Mouse (Mus musculus) stomach, adult 2 months (tissue): ENCODE measurements around the gene Trim80. TPM values are rescaled to one million over a fixed set of nuclear protein-coding genes. Genes with fewer than 3 reads are reported as not detected.

ENCODE experiments used
- polyA plus RNA-seq: library from polyadenylated mRNA; depleted of rRNA; stranded (reverse); fragments of >200 nt; gene quantifications from 2 replicates; pipeline ENCODE4 v1.2.3, GENCODE M21; 2012; rRNA removed

Gene Trim80
- polyA plus RNA-seq, result 0.16 and 0.19 TPM in 2 replicates

DNA sequence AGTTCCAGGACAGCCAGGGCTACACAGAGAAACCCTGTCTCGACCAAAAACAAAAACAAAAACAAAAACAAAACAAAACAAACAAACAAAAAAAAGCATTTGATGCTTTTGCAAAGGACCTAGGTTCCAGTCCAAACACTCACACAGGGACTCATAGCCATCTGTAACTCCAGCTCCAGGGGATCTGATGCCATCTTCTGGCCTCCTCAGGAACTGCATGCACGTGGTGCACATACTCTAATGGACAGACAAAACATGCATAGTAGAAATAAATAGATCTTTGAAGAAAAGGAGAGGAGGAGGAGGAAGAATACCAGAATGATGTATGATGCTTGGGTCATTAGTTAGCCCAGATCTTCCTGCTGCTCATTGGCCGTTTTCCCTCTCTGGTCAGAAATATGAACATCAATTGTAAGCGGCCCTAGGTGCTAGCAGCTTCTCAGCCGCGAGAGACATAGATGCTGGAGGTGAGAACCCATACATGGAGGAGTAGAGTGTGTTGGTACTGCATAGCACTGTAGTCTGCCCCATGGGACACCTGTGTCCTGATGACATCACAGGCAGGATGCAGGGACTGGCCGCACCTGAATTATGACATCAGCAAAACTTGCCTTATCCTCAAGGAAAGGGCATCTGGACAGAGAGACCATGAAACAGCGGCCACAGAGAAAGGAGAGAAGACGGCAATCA lies at the start of gene Trim80:
Gene Trim80 (plus strand): TSS at position 640 of the 690 bp plus-strand sequence.

DNA sequence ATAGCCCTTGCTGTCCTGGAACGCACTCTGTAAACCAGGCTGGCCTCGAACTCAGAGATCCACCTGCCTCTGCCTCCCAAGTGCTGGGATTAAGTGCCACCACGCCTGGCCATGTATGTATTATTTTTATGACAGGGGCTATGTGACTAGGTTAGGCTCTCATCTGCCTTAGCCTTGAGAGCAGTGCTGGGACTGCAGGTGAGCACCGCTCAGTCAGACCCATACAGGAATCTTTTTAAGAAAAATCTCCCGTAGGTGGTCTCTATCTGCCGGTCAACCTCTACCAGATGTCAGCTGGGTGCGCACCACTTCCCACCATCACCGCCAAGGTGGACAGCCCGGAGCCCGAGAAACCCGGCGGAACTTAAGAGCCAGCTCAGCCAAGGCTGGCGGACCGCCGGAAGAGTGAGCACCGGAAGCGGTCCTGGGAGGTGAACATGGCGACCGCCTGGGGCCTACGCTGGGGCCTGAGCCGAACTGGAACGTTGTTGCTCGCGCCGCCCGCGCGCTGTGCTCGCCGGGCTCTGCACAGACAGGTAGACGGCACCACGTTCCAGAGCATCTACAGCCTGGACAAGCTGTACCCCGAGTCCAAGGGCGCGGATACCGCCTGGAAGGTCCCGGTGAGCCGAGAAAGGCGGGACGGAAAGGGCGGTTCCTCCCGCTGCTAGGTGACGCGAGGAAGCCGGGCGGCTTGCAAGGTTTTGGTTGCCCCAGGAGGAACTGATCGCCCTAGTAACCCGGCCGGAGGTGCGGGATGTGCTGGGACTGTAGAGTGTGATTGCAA lies 36.8 kb upstream of the Trim80 start, which contains the start of gene Mrpl58:
Gene Mrpl58 (plus strand): TSS at position 415 of the 787 bp plus-strand sequence.

DNA sequence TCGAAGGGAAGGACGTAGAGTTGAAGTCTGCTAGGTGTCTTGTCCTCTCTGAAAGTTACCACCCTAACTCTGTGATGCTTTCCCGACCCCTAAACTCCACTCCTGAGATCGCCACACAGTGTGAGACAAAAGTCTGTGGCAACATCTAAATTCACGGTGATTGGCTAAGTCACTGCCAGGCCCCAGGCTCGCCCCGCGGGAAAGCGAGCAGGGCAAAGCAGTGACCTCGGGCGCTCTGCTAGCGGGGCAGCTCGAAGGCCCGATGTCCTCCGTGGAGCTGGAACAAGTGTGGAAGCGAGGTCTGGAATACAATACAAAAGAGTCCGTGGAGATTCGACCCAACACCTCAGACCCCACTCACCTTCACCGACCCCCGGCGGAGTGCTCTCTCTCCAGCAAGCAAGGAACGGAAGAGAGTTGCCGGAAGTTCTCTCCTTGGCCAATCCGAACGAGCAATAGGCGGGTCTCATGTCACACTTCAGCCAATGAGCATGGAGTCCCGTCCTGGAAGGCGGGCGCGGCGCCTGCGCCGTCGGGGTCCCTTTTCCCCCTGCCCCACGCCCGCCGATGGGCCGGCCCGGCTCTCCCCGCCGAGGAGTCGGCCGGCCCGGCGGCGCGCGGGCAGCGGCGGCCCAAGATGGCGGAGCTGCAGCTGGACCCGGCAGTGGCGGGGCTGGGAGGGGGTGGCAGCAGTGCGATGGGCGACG lies 20.7 kb upstream of the Trim80 start, which contains the start of the genes Atp5h and Kctd2:
Gene Atp5h (minus strand): TSS at position 432 of the 707 bp plus-strand sequence.
Gene Kctd2 (plus strand): TSS at position 598 of the 707 bp plus-strand sequence.

DNA sequence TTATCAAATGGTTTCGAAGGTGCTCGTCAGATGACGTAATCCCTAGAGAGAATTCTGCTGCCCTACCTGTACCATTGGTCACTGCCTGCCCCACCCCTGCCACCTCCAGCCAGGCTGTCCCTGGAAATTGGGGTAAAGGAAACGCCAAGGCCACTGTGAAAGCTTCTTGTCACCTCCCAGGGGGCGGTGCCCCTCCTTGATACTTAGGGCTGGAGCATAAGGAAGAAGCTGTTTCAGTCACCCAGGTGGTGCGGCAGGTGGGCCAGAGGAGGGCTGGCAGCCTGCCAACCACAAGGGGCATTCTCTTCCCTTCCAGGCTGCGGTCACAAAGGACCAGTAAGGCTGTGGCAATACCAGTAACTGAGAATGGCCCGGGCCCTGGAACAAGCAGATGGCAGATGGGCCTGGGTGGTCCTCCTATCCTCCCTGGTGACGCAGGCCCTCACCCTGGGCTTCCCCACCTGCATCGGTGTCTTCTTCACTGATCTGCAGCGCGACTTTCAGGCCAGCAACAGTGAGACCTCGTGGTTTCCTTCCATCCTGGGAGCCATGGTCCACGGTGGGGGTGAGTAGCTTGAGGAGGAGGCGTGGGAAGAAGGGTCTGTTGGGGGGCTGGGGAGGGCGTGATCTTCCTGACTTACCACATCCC lies 22.0 kb downstream of the Trim80 start, which contains the start of gene Slc16a5:
Gene Slc16a5 (plus strand): TSS at position 232 of the 649 bp plus-strand sequence.

DNA sequence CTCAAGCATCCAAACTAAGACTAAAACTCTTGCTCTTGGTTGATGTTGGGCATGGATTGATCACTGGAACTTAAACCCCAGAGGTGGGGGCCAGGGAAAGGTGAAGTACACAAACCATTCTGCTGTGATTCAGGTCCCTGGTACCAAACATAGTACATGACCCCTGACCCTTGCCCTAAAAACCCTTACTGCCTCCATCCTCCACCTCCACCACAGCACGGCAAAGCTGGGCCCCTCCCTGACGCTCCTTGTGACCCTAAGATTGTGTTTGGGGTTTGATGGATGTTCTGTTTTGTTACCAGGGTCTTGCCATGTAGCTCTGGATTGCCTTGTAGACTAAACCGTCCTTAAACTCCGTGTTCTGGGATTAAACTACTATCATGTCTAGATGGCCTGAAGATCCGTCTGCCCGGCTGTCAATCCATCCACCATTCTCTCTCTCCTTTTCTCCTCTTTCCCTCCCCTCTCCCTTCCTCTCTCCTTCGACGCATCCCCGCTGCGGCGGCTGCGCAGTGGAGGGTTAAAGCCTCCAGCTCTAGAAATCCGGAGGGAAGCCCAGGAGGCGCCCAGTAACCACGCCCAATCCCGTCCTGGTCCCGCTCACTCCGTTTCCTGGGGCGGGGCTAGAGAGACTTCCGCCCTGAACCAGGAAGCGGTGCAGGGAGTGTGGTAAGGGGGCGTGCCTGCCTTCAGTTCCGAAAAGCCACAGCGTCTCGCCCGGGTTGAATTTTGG lies 34.8 kb downstream of the Trim80 start, which contains the start of gene Armc7:
Gene Armc7 (plus strand): TSS at position 643 of the 733 bp plus-strand sequence.

DNA sequence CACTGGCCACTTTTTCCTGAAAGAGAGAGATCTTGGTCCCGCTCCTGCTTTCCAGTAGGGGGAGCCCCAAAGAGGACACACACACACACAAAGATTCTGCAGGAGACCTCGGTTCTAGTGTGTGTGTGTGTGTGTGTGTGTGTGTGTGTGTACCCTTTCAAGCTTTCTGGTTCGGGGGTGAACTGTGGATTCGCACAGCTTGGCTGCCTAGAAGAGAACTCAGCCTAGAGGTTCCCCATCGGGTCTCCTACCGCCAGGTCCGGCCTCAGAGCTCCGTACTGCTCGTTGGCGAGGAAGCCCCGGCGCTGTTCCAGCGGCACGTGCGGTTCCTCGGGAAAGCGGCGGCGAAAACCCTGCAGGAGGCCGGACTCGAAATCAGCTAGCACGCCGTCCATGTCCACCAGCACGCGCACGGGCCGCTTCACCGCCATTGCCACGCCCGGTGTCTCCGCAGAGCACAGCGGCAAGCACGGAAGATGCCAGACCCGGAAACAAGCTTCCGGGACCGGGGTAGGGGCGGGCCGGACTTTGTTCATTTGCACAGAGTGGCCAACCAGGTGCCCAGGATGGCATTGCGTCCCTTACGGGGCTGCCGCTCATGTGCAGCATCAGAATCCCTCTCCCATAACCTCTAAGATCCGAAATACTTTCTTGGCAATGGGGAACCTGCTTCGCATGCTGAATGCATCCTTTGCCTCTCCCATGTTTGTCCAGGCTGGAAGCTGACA lies 51.2 kb downstream of the Trim80 start, which contains the start of gene Nt5c:
Gene Nt5c (minus strand): TSS at position 507 of the 728 bp plus-strand sequence.

Other genes starting within 250 kb of the Trim80 start
- 0.06 and 0.31 TPM in 2 replicates for gene Grin2c, start 173.3 kb upstream of the Trim80 start, polyA plus RNA-seq
- gene Fdxr, start 163.5 kb upstream of the Trim80 start, polyA plus RNA-seq, result 12.4 and 13.3 TPM in 2 replicates
- gene Fads6, start 142.9 kb upstream of the Trim80 start, polyA plus RNA-seq, result 6.2 and 6.6 TPM in 2 replicates
- gene Otop2, start 133.4 kb upstream of the Trim80 start, polyA plus RNA-seq, result 16.1 and 21.0 TPM in 2 replicates
- 1.5 and 2.2 TPM in 2 replicates for gene Ush1g, start 118.5 kb upstream of the Trim80 start, polyA plus RNA-seq
- gene Otop3, start 105.8 kb upstream of the Trim80 start, polyA plus RNA-seq, result 23.8 and 26.0 TPM in 2 replicates
- gene Hid1, start 72.8 kb upstream of the Trim80 start, polyA plus RNA-seq, result 80.8 and 93.5 TPM in 2 replicates
- 4.8 and 5.7 TPM in 2 replicates for gene Cdr2l, start 58.6 kb upstream of the Trim80 start, polyA plus RNA-seq
- 36.6 and 39.3 TPM in 2 replicates for gene Mrpl58, start 36.8 kb upstream of the Trim80 start, polyA plus RNA-seq
- gene Atp5h, start 20.6 kb upstream of the Trim80 start, polyA plus RNA-seq, result 14.7 and 18.0 TPM in 2 replicates
- 12.6 and 14.1 TPM in 2 replicates for gene Kctd2, start 20.4 kb upstream of the Trim80 start, polyA plus RNA-seq
- 25.7 and 34.8 TPM in 2 replicates for gene Slc16a5, start 21.9 kb downstream of the Trim80 start, polyA plus RNA-seq
- gene Armc7, start 35.1 kb downstream of the Trim80 start, polyA plus RNA-seq, result 6.0 and 11.3 TPM in 2 replicates
- 32.8 and 35.6 TPM in 2 replicates for gene Nt5c, start 51.3 kb downstream of the Trim80 start, polyA plus RNA-seq
- 192 and 238 TPM in 2 replicates for gene Jpt1, start 73.8 kb downstream of the Trim80 start, polyA plus RNA-seq
- 5.7 and 7.7 TPM in 2 replicates for gene Sumo2, start 95.7 kb downstream of the Trim80 start, polyA plus RNA-seq
- 12.5 and 15.1 TPM in 2 replicates for gene Nup85, start 123.9 kb downstream of the Trim80 start, polyA plus RNA-seq
- 7.9 and 9.3 TPM in 2 replicates for gene Mrps7, start 163.4 kb downstream of the Trim80 start, polyA plus RNA-seq
- gene Gga3, start 163.5 kb downstream of the Trim80 start, polyA plus RNA-seq, result 6.8 and 15.8 TPM in 2 replicates
- gene Mif4gd, start 172.4 kb downstream of the Trim80 start, polyA plus RNA-seq, result 34.3 and 37.0 TPM in 2 replicates
- 10.9 and 14.6 TPM in 2 replicates for gene Slc25a19, start 187.8 kb downstream of the Trim80 start, polyA plus RNA-seq